Mouse (Mus musculus): Measurements from ENCODE around the gene Gm21900. TPM values are rescaled to one million over a fixed set of nuclear protein-coding genes. Genes with fewer than 3 reads are reported as not detected.
"Not testable (repeated sequence)": the region's sequence is repeated elsewhere in the genome, so short reads cannot be mapped to it uniquely, and the experiment has no call there.

Gm21900 gene
- not detected in 2 replicates for polyA plus RNA-seq (2014; fragmentation: Nextera tagmentation; extraction: Ambion mirVana)

- H3K9me3 ChIP-seq (ENCODE audit: control insufficient read depth, low read length); H3K4me3 ChIP-seq (ENCODE audit: low read depth, low read length); H3K27me3 ChIP-seq (ENCODE audit: control insufficient read depth, insufficient read depth, low read length); H3K4me2 ChIP-seq; H3K36me3 ChIP-seq (ENCODE audit: control insufficient read depth, insufficient read depth, low read length); H3K27ac ChIP-seq (ENCODE audit: low read depth, low read length); DNase-seq (ENCODE audit: low spot score, missing footprints); H3K9ac ChIP-seq (ENCODE audit: low read length); H3K4me1 ChIP-seq (ENCODE audit: control insufficient read depth, insufficient read depth, low read length); ATAC-seq (ENCODE audit: low FRiP score): not testable (repeated sequence)
- WGBS, result 95% methylated on average over 2 of the region's 4 CpGs
These were observed at the start of gene Gm21900 for GRCm38 (mm10) chrY:10616061-10616460. Gene Gm21900, plus strand, starts transcription at chrY:10616361.

GRCm38 (mm10) chrY:10643516-10643915, 27.4 kb downstream of the Gm21900 start:
- not testable (repeated sequence) for H3K36me3 ChIP-seq (ENCODE audit: control insufficient read depth, insufficient read depth, low read length); ATAC-seq (ENCODE audit: low FRiP score); H3K27me3 ChIP-seq (ENCODE audit: control insufficient read depth, insufficient read depth, low read length); DNase-seq (ENCODE audit: low spot score, missing footprints); H3K27ac ChIP-seq (ENCODE audit: low read depth, low read length); H3K4me1 ChIP-seq (ENCODE audit: control insufficient read depth, insufficient read depth, low read length); H3K4me2 ChIP-seq; H3K4me3 ChIP-seq (ENCODE audit: low read depth, low read length); H3K9me3 ChIP-seq (ENCODE audit: control insufficient read depth, low read length); H3K9ac ChIP-seq (ENCODE audit: low read length)
- no CpG with 5 or more reads among the region's 25 CpGs for WGBS

Other genes with a start within 250 kb of the Gm21900 start
- gene Gm28510, start 203.6 kb upstream of the Gm21900 start, polyA plus RNA-seq (2014; fragmentation: Nextera tagmentation; extraction: Ambion mirVana), result not detected in 2 replicates
- gene Gm20737, start 80.3 kb upstream of the Gm21900 start, polyA plus RNA-seq (2014; fragmentation: Nextera tagmentation; extraction: Ambion mirVana), result not detected in 2 replicates
- gene Gm21775, start 62.9 kb upstream of the Gm21900 start, polyA plus RNA-seq (2014; fragmentation: Nextera tagmentation; extraction: Ambion mirVana), result not detected in 2 replicates
- gene Gm20777, start 136.1 kb downstream of the Gm21900 start, polyA plus RNA-seq (2014; fragmentation: Nextera tagmentation; extraction: Ambion mirVana), result not detected in 2 replicates